Mouse (Mus musculus) bone marrow, adult 2 months (tissue): Measurements from ENCODE around the gene Eif4g3.

Source experiments
- CTCF ChIP-seq: fragments of 200-500 bp; IDR thresholded peaks from 2 replicates; pipeline ENCODE4 v1.5.1; 2011; ENCODE audit warnings: low read length, control low read depth; ENCODE audit not compliant: control insufficient read depth, insufficient read depth
- POLR2A ChIP-seq: fragments of 200-500 bp; IDR thresholded peaks from 2 replicates; pipeline ENCODE4 v1.6.1; 2011; ENCODE audit warnings: low read depth, mild to moderate bottlenecking, control low read depth, low read length, borderline replicate concordance; ENCODE audit not compliant: control insufficient read depth

GRCm38 (mm10) chr4:138038365-138039274 lies 45.8 kb downstream of the Eif4g3 start:
- TF ChIP-seq CTCF: no peak
- no peak for TF ChIP-seq POLR2A
